Mouse (Mus musculus) heart, postnatal 0 days (tissue): ENCODE measurements around the gene Sars. TPM values are rescaled to one million over a fixed set of nuclear protein-coding genes. Genes with fewer than 3 reads are reported as not detected.

Source experiments
- ATAC-seq: fragments of 200-750 bp; cut with Nextera tagmentation; 2 replicates; pipeline ENCODE4 v1.8.0; 2017; ENCODE audit warnings: low read depth, moderate number of reproducible peaks, moderate library complexity; ENCODE audit not compliant: insufficient read depth
- DNase-seq: peaks from one replicate; pipeline ENCODE4 v3.0.0-alpha.2; 2016; ENCODE audit warnings: low spot score
- H3K27ac ChIP-seq: fragments of 300-500 bp; sonication (generic); 2 replicates; pipeline ENCODE4 v1.5.1; 2014; ENCODE audit warnings: low read depth, mild to moderate bottlenecking
- H3K27me3 ChIP-seq: fragments of 300-500 bp; sonication (generic); 2 replicates; pipeline ENCODE4 v1.6.1; 2014; ENCODE audit warnings: low read length, mixed read lengths; ENCODE audit not compliant: control insufficient read depth, insufficient read depth
- H3K36me3 ChIP-seq: fragments of 300-500 bp; sonication (generic); replicated peaks from 2 replicates; pipeline ENCODE4 v1.6.1; 2014; ENCODE audit warnings: low read length, mixed read lengths; ENCODE audit not compliant: control insufficient read depth, insufficient read depth
- H3K4me1 ChIP-seq: fragments of 300-500 bp; sonication (generic); 2 replicates; pipeline ENCODE4 v1.6.1; 2014; ENCODE audit warnings: antibody characterized with exemption; ENCODE audit not compliant: control insufficient read depth, insufficient read depth
- H3K4me2 ChIP-seq: fragments of 300-500 bp; sonication (generic); 2 replicates; pipeline ENCODE4 v1.6.1; 2014; ENCODE audit warnings: low read depth, mild to moderate bottlenecking, low read length, moderate library complexity
- H3K4me3 ChIP-seq: fragments of 300-500 bp; sonication (generic); 2 replicates; pipeline ENCODE4 v1.5.1; 2014; ENCODE audit warnings: low read depth, low read length
- H3K9ac ChIP-seq: fragments of 300-500 bp; sonication (generic); replicated peaks from 2 replicates; pipeline ENCODE4 v1.6.1; 2014; ENCODE audit warnings: low read depth, low read length, mixed read lengths
- H3K9me3 ChIP-seq: fragments of 300-500 bp; sonication (generic); replicated peaks from 2 replicates; pipeline ENCODE4 v1.6.1; 2016; ENCODE audit warnings: low read length; ENCODE audit not compliant: control insufficient read depth
- CTCF ChIP-seq: IDR thresholded peaks from 2 replicates; pipeline ENCODE4 v1.5.1; 2016; ENCODE audit warnings: antibody characterized with exemption, control low read depth, low read depth
- EP300 ChIP-seq: IDR thresholded peaks from 2 replicates; pipeline ENCODE4 v1.6.1; 2016; ENCODE audit warnings: antibody characterized with exemption, low read depth
- WGBS: fragments of 180-500 bp; shearing (Covaris S2); extraction: QIAGEN DNeasy Blood & Tissue Kit; methylation state at CpG from one replicate; pipeline ENCODE4 v1.1.7; 2014; 5-methylcytosine and 5-hydroxymethylcytosine counted together
- polyA plus RNA-seq: library from polyadenylated mRNA; unstranded; fragments of >200 nt; fragmentation: Nextera tagmentation; extraction: Ambion mirVana; gene quantifications from 2 replicates; pipeline ENCODE4 v1.2.1, GENCODE M21; 2015
- total RNA-seq: library from RNA; depleted of rRNA; stranded (reverse); fragments of >200 nt; gene quantifications from 2 replicates; pipeline ENCODE4 v1.2.3, GENCODE M21; 2014; ENCODE audit warnings: low replicate concordance; rRNA removed

Sars gene
- total RNA-seq: 40.3 and 55.3 TPM in 2 replicates
- polyA plus RNA-seq: 74.4 and 77.7 TPM in 2 replicates

- no peaks in the 10 kb centered on the region for H3K27me3 ChIP-seq
- H3K27ac ChIP-seq: peak within 1 kb of the TSS; percentile 78
- peaks cover 9% of the 10 kb centered on the region for H3K4me1 ChIP-seq
- H3K9ac ChIP-seq: peak within 1 kb of the TSS; percentile 78
- H3K9me3 ChIP-seq: no peaks in the 10 kb centered on the region
- H3K36me3 ChIP-seq: no peaks in the 10 kb centered on the region; the same call in 1 of the 2 replicates
- TF ChIP-seq EP300 (no peak), CTCF (no peak)
- DNase-seq: peak; percentile 94
- under 1% methylated on average over 41 of the region's 41 CpGs for WGBS
- peak within 1 kb of the TSS; percentile 91 for H3K4me3 ChIP-seq
- peak; percentile 97 for ATAC-seq
- peak within 1 kb of the TSS; percentile 88 for H3K4me2 ChIP-seq
These were observed at the start of gene Sars for GRCm38 (mm10) chr3:108444698-108445365. Gene Sars (minus strand): TSS chr3:108445209.

GRCm38 (mm10) chr3:108489968-108490367 lies 45.0 kb upstream of the Sars start:
- DNase-seq (no peak), ATAC-seq (no peak)
- H3K27me3 ChIP-seq: no peaks in the 10 kb centered on the region
- H3K9ac ChIP-seq: no peak overlapping the region
- H3K4me1 ChIP-seq: no peaks in the 10 kb centered on the region
- no peaks in the 10 kb centered on the region for H3K9me3 ChIP-seq
- no peak overlapping the region for H3K27ac ChIP-seq
- H3K4me2 ChIP-seq: no peak overlapping the region
- H3K4me3 ChIP-seq: no peak overlapping the region
- TF ChIP-seq EP300: no peak
- no peak for TF ChIP-seq CTCF
- 39% methylated on average over 3 of the region's 3 CpGs for WGBS
- H3K36me3 ChIP-seq: no peaks in the 10 kb centered on the region

GRCm38 (mm10) chr3:108484749-108485148 lies 39.7 kb upstream of the Sars start:
- no peaks in the 10 kb centered on the region for H3K27me3 ChIP-seq
- H3K4me3 ChIP-seq: no peak overlapping the region
- no peak overlapping the region for H3K27ac ChIP-seq
- H3K4me1 ChIP-seq: no peaks in the 10 kb centered on the region
- no peak for TF ChIP-seq EP300
- TF ChIP-seq CTCF: no peak
- H3K9me3 ChIP-seq: no peaks in the 10 kb centered on the region
- no peak for DNase-seq
- no peak overlapping the region for H3K9ac ChIP-seq
- no peak overlapping the region for H3K4me2 ChIP-seq
- no peaks in the 10 kb centered on the region for H3K36me3 ChIP-seq
- WGBS: 84% methylated on average over 4 of the region's 4 CpGs
- no peak for ATAC-seq

- no peak overlapping the region for H3K4me3 ChIP-seq
- TF ChIP-seq EP300 (no peak), CTCF (no peak)
- no peaks in the 10 kb centered on the region for H3K4me1 ChIP-seq
- H3K9ac ChIP-seq: no peak overlapping the region
- ATAC-seq (no peak), DNase-seq (no peak)
- no peaks in the 10 kb centered on the region for H3K36me3 ChIP-seq
- no peak overlapping the region for H3K27ac ChIP-seq
- H3K9me3 ChIP-seq: no peaks in the 10 kb centered on the region
- WGBS: 85% methylated on average over 4 of the region's 4 CpGs
- no peak overlapping the region for H3K4me2 ChIP-seq
- no peaks in the 10 kb centered on the region for H3K27me3 ChIP-seq
These were observed 33.8 kb upstream of the Sars start for GRCm38 (mm10) chr3:108478800-108479199.

GRCm38 (mm10) chr3:108476761-108477619 lies 32.0 kb upstream of the Sars start:
- no peak overlapping the region for H3K4me3 ChIP-seq
- no peaks in the 10 kb centered on the region for H3K4me1 ChIP-seq
- TF ChIP-seq EP300 (no peak), CTCF (no peak)
- H3K36me3 ChIP-seq: no peaks in the 10 kb centered on the region
- no peak for ATAC-seq
- H3K9ac ChIP-seq: no peak overlapping the region
- H3K4me2 ChIP-seq: no peak overlapping the region
- DNase-seq: no peak
- no peaks in the 10 kb centered on the region for H3K27me3 ChIP-seq
- WGBS: 62% methylated on average over 14 of the region's 14 CpGs
- no peaks in the 10 kb centered on the region for H3K9me3 ChIP-seq
- no peak overlapping the region for H3K27ac ChIP-seq
